Mouse (Mus musculus) ES-CJ7 (cell line): ENCODE measurements around the gene Fars2.
"Not testable (repeated sequence)": the region's sequence is repeated elsewhere in the genome, so short reads cannot be mapped to it uniquely, and the experiment has no call there.

Source experiments
- DNase-seq: peaks from one replicate; pipeline ENCODE4 v3.0.0; 2011; ENCODE audit warnings: low read depth, low spot score

Gene Fars2

GRCm38 (mm10) chr13:36451437-36451836, 334.2 kb downstream of the Fars2 start:
- no peak for DNase-seq

DNA sequence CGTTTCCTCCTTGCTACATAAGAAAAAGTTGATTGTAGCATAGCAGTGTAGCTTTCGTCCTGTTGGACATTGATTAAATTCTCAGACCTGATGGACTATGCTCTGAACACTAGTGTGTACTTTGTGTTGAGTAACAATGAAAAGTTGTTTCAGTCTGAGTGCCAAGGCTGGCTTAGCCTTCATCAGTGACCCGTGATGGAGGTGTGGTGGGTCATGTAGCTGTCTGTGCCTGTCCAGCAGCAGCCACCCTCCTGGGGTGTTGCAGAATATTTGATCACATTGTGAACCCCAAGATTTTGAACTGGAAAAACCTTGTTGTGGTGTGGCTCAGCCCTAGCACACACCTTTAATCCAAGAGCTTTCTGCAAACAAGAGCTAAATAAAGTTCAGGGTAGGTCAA, 343.3 kb downstream of the Fars2 start:
- DNase-seq = no peak

- no peak for DNase-seq
These were observed 346.5 kb downstream of the Fars2 start for GRCm38 (mm10) chr13:36463669-36464068.

DNA sequence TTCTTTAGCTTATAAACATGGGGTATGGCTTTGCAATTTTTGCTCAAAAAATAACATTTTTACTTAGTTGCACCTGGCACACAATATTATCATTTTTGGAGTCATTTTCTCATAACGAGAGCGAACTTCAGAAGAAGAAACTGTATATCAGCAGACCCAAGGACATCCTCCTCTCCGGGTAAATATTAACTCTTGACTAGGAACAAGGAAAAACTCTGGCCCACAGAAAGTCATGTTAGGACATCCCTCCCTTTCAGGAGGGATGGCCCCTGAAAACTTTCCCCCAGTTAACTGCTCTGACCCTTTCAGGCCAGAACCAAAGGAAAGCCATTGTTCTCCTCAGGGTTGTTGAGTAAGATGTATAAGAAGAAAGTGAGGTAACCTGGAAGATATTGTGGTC, 348.9 kb downstream of the Fars2 start:
- not testable (repeated sequence) for DNase-seq

GRCm38 (mm10) chr13:36466515-36466921, 349.3 kb downstream of the Fars2 start:
- no peak for DNase-seq

- no peak for DNase-seq
These were observed 350.6 kb downstream of the Fars2 start for GRCm38 (mm10) chr13:36467849-36468248.

GRCm38 (mm10) chr13:36468963-36469362, 351.8 kb downstream of the Fars2 start:
- DNase-seq = no peak

- DNase-seq = no peak
These were observed 352.4 kb downstream of the Fars2 start for GRCm38 (mm10) chr13:36469412-36470125.

- DNase-seq = no peak
These were observed 360.4 kb downstream of the Fars2 start for GRCm38 (mm10) chr13:36477648-36478047.

DNA sequence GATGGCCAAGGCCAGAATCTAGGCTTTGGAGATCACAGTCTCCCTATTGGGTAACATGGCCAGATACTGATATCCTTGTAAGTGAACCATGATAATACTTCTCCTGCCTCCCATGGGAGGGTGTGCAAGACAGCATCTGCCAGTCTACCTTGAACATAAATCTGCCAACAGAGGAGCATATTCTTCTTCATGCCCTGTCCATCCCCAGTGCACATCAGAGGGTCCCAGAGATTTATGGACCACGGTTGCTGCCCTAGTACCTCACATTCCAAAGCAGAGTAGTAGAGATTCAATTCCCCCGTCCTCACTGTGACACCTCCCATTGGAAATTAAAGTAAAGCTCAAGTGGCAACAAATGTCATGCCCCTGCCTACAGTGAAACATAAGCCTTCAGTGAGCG, 361.0 kb downstream of the Fars2 start:
- no peak for DNase-seq

- DNase-seq = no peak
These were observed 362.9 kb downstream of the Fars2 start for GRCm38 (mm10) chr13:36480101-36480500.

- DNase-seq = no peak
These were observed 367.2 kb downstream of the Fars2 start for GRCm38 (mm10) chr13:36484391-36484790.

DNA sequence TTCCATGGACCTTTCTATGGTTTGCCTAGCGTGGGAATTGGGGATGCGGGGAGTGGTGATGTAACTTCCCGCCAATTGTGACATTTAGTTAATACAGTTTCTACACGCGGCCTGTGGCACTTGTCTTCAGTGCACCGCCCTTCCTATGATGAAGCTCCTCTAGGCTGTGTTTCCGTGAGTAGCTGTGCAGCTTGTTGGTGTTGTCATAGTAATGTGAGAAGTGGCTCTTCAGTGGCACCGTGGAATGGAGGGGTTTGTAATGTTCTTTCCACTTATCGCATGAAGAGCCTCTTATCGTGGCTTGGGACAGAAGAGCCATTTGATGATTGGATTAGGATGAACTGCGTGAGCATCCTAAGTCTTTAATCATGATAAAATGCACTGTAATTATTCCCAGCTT, 369.5 kb downstream of the Fars2 start:
- no peak for DNase-seq

- DNase-seq = no peak
These were observed 372.2 kb downstream of the Fars2 start for GRCm38 (mm10) chr13:36489365-36489764.

DNA sequence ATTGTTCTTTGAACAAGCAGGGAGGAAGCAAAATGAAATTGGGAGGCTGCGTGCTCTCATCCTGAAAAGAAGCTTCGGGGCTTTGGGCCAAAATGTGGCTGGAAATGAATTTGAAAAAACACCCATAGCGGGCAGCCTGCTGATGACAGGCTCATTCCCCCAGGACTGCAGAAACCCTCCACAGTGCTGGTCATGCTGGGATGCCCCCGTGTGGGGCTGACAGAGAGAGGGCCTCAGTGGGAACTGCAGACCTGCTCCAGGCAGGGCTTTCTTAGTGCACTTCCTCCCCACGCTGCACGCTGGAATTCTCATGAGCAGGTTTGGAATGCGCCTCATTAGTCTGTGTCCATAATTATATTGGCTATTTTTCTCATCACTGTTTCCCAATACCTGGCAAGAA, 373.4 kb downstream of the Fars2 start:
- DNase-seq = no peak

DNA sequence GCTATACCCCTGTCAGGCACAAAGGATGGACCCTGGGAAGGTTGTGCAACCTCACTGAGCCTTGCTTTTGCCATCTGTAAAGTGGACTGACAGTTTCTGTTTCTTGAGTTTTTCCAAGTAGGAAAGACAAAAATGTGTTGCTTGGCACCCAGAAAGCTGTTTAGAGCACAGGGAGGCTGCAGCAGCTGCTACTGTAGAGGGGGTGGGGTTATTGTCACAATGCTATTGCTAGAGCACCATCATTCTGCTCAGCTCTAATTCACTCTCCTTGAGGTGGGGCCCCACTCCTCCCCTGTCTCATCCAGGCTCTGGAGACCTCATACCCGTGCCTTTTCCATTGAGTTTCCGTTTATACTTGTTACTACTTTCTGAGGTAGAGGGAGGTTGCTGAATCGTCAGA, 375.2 kb downstream of the Fars2 start:
- DNase-seq = no peak

DNA sequence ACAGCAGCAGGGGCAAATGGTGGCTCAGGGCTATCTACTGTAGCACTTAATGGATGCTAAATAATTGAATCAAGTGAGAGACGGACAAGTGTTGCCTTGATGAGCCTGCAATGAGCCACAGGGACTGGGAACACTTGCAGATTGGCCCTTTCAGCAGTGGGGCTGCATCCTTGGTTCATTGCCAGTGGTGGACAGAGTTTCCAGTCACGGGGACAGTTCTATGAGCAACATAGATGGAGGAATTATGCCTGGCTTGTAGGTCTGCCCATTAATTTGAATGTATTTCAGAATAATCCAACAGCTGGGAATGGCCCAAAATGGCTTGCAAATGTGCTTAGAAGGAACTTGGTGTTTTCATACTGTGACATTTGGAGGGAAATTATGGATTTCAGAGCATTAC, 376.1 kb downstream of the Fars2 start:
- no peak for DNase-seq

DNA sequence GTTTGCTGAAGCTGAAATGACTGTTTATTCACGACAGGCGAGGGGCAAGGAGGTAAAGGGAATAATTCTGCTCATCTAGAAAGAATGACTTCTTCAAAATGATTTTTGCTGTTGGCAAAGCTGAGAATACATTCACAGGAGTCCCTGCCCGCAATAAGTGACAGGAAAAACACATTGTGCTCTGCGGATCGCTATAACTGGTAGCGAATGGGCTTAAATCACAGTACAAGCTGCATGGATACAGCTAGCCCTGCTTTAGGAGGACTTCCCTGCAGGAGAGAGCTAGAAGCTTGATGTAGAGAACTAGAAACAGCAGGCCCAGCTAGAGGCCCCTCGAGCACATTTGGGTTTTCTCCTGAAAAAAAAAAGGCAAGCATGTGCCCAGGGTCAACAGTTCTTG, 376.6 kb downstream of the Fars2 start:
- no peak for DNase-seq

GRCm38 (mm10) chr13:36495980-36496379, 378.8 kb downstream of the Fars2 start:
- no peak for DNase-seq

- DNase-seq = no peak
These were observed 380.1 kb downstream of the Fars2 start for GRCm38 (mm10) chr13:36497346-36497745.

DNA sequence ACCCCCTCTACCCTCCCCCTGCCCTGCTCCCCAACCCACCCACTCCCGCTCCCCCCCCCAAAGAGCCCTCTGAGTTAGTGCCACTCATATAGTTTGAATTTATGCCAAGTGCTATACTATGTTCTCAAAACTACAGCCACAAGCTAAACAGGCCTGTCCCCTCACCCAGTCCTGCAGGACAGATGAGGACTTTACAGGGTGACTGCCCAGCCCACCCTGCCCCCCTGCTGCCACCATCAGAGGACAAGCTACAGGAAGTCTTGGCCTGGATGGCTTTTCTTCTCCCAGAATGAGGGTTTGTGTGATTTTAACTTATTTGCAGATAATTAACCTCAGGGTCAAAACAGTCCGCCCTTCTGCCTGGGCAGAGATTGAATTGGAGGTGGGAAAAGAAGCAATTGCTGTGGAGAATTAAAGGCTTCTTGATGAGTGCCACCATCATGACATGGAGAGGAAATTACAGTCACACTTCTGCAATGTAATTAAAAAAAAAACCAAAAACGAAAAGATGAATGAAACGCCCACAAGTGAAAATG, 383.2 kb downstream of the Fars2 start:
- DNase-seq = no peak

DNA sequence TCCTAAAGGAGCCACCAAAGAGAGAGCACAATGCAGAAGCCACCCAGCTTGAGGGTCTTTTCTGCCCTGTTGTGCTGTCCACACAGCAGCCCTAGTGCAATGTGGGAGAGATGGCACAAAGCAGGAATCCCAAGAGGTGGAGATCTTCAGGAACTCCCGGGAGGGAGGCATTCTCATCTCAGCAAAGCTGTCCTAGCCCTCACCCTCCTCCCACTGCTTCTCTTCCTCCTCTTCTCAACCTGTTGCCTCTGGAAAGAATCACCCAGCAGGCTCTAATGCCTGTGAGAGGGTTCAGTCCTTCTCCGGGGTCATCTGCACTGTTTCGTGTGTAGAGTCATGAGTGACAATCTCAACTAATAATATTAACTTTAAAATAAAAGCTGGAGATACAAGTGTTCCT, 386.3 kb downstream of the Fars2 start:
- no peak for DNase-seq

DNA sequence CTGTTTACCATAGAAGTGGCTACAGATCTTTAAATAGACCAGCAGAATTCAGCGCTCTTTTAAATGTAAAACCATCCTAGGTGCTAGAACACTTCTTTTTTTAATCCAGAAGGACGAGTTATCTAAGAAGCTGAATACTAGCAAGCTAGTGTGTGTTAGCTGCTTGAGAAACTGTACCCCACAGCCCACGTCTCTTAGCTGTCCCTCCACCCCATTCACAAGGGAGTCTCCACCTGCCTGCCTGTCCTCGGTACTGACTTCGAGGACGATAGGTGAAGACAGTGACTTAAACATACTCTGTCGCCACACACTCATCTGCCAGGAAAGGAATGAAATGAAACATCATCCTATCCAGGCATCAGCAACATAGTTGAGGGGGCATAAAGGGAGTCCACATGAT, 386.8 kb downstream of the Fars2 start:
- no peak for DNase-seq

GRCm38 (mm10) chr13:36505730-36506129, 388.5 kb downstream of the Fars2 start:
- no peak for DNase-seq
